Mouse (Mus musculus) gastrocnemius, adult 2 months (tissue): ENCODE measurements at regions not wholly inside any gene's neighbourhood (a gene's known extent, or its start where the extent isn't known, plus 50 kb on each side); places are given as distances from the start of the nearest gene placed in this dataset.

Source experiments
- DNase-seq: peaks from one replicate; pipeline ENCODE4 v3.0.0; 2022
- H3K27ac ChIP-seq: fragments of 200-600 bp; 2 replicates; pipeline ENCODE4 v1.8.1; 2022; ENCODE audit warnings: mild to moderate bottlenecking
- H3K4me3 ChIP-seq: fragments of 200-600 bp; 2 replicates; pipeline ENCODE4 v1.8.1; 2022; ENCODE audit warnings: mild to moderate bottlenecking, moderate library complexity
- CTCF ChIP-seq: fragments of 200-600 bp; IDR thresholded peaks from 2 replicates; pipeline ENCODE4 v1.8.1; 2022; ENCODE audit warnings: antibody characterized with exemption, mild to moderate bottlenecking, moderate library complexity
- intact Hi-C: fragments of 180-260 bp; cut with DNase I; formaldehyde crosslinking; loops from one replicate; pipeline ENCODE4 v1.15.1; 2025

GRCm38 (mm10) chrX:42332906-42333305, 156.6 kb upstream of the Tex13c2 start:
- intact Hi-C loops = no loop called here
- H3K4me3 ChIP-seq = no peak overlapping the region
- no peak for TF ChIP-seq CTCF
- H3K27ac ChIP-seq = no peak overlapping the region
- no peak for DNase-seq

- DNase-seq = no peak
- intact Hi-C loops = no loop called here
Observed at GRCm38 (mm10) chrX:42333631-42334030, 155.9 kb upstream of the Tex13c2 start.

GRCm38 (mm10) chrX:42334794-42335193, 154.7 kb upstream of the Tex13c2 start:
- peak; percentile 4; the same call in 1 of the 2 replicates for TF ChIP-seq CTCF
- intact Hi-C loops = no loop called here
- no peak for DNase-seq
- H3K4me3 ChIP-seq = no peak overlapping the region
- no peak overlapping the region for H3K27ac ChIP-seq

More at GRCm38 (mm10) chrX:42333631-42334030, 155.9 kb upstream of the Tex13c2 start:
- no peak overlapping the region for H3K4me3 ChIP-seq
- no peak for TF ChIP-seq CTCF
- H3K27ac ChIP-seq = no peak overlapping the region

- Histone ChIP-seq H3K27ac (no peak overlapping the region), H3K4me3 (no peak overlapping the region)
- intact Hi-C loops = no loop called here
- TF ChIP-seq CTCF = no peak
- no peak for DNase-seq
Observed at GRCm38 (mm10) chrX:42336772-42337171, 152.7 kb upstream of the Tex13c2 start.

GRCm38 (mm10) chrX:42342362-42342761, 147.1 kb upstream of the Tex13c2 start:
- DNase-seq = no peak
- Histone ChIP-seq H3K27ac (no peak overlapping the region), H3K4me3 (no peak overlapping the region)
- intact Hi-C loops = loop anchor here (10.0 kb wide), 1 partner anchor 172 kb away; no protein-coding TSS in a partner anchor
- no peak for TF ChIP-seq CTCF

- no peak for DNase-seq
- no peak overlapping the region for H3K4me3 ChIP-seq
- no peak for TF ChIP-seq CTCF
- intact Hi-C loops = loop anchor here (10.0 kb wide), 1 partner anchor 172 kb away; no protein-coding TSS in a partner anchor
- H3K27ac ChIP-seq = no peak overlapping the region
Observed at GRCm38 (mm10) chrX:42342951-42343879, 146.3 kb upstream of the Tex13c2 start.

- no peak for DNase-seq
- no peak overlapping the region for H3K4me3 ChIP-seq
- no peak overlapping the region for H3K27ac ChIP-seq
- intact Hi-C loops = no loop called here
- TF ChIP-seq CTCF = no peak
Observed at GRCm38 (mm10) chrX:42352610-42353254, 136.8 kb upstream of the Tex13c2 start.

GRCm38 (mm10) chrX:42359381-42360172, 129.9 kb upstream of the Tex13c2 start:
- TF ChIP-seq CTCF = no peak

GRCm38 (mm10) chrX:42360173-42360931, 129.1 kb upstream of the Tex13c2 start:
- DNase-seq = no peak
- intact Hi-C loops = no loop called here
- peak; percentile 39 for TF ChIP-seq CTCF
- Histone ChIP-seq H3K4me3 (peak overlapping the region; percentile 66), H3K27ac (peak overlapping the region; percentile 77)

More at GRCm38 (mm10) chrX:42359381-42360172, 129.9 kb upstream of the Tex13c2 start:
- intact Hi-C loops = no loop called here
- DNase-seq = no peak
- Histone ChIP-seq H3K4me3 (peak overlapping the region; percentile 66), H3K27ac (no peak overlapping the region; the same call in 1 of the 2 replicates)

GRCm38 (mm10) chrX:42360973-42361372, 128.5 kb upstream of the Tex13c2 start:
- DNase-seq = no peak
- Histone ChIP-seq H3K4me3 (peak overlapping the region; percentile 66), H3K27ac (peak overlapping the region; percentile 77)
- TF ChIP-seq CTCF = no peak
- intact Hi-C loops = no loop called here

- Histone ChIP-seq H3K27ac (peak overlapping the region; percentile 77; the same call in 1 of the 2 replicates), H3K4me3 (no peak overlapping the region)
- intact Hi-C loops = no loop called here
- TF ChIP-seq CTCF = no peak
- no peak for DNase-seq
Observed at GRCm38 (mm10) chrX:42361400-42362028, 128.0 kb upstream of the Tex13c2 start.
